Mouse (Mus musculus): ENCODE results near the gene Inpp5a.

- TF ChIP-seq CTCF (IDR thresholded peaks at IDR 0.05; ENCODE audit: borderline replicate concordance, extremely low read depth, insufficient read depth, insufficient read length), result no peak
- TF ChIP-seq POLR2A (IDR thresholded peaks at IDR 0.05; ENCODE audit: borderline replicate concordance, extremely low read depth, insufficient read depth, insufficient read length, poor library complexity, severe bottlenecking), result no peak
Observed at GRCm38 (mm10) chr7:139398111-139398510, 9.2 kb downstream of the Inpp5a start.

Data from brain, embryonic 14.5 days (tissue).